Mouse (Mus musculus) heart, postnatal 10 days (tissue): ENCODE measurements around the gene Hspa12a. TPM values are rescaled to one million over a fixed set of nuclear protein-coding genes. Genes with fewer than 3 reads are reported as not detected.

Experiments
- DNase-seq, 2 experiments: peaks; one replicate each; pipeline ENCODE4 v3.0.0; 2021
- intact Hi-C: fragments of 180-260 bp; cut with DNase I; formaldehyde crosslinking; loops from one replicate; pipeline ENCODE4 v1.15.1; 2025
- total RNA-seq, 2 experiments: library from RNA; stranded (reverse); gene quantifications; 2 replicates each; pipeline ENCODE4 v1.2.3; 2021

Gene Hspa12a
- total RNA-seq, 2 experiments from 2014 or later: 26.2 to 29.8 TPM

DNA sequence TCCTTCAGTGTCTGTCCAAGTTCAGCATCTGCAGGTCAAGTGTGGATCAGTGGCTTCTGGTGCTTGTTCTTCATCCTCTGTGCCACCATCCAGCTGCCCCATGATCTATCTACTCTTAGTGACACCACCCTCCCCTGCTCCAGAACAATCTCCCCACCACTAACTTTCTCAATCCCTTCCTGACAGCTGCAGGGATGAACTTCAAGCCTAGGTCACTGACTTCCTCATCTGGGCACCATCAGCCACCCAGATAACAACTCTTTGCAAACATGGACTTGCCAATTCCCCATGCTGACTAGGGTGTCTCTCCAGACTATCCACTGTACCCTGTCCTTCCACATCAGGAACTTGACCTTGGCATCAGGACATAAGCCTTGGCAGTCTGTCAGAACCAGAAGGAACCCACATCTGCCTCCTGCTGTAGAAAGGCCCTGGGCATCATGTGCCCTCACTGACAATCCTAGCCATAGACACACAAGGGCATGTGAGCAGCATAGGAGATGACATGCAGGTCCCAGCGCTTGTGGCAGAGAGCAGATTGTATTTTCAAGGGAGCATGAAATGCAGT, 79.4 kb downstream of the Hspa12a start:
- intact Hi-C loops: loop anchor here (5.0 kb wide), 1 partner anchor 57 kb away; no protein-coding TSS in a partner anchor
- peak in 1 of 2 experiments; percentile 34 for DNase-seq

DNA sequence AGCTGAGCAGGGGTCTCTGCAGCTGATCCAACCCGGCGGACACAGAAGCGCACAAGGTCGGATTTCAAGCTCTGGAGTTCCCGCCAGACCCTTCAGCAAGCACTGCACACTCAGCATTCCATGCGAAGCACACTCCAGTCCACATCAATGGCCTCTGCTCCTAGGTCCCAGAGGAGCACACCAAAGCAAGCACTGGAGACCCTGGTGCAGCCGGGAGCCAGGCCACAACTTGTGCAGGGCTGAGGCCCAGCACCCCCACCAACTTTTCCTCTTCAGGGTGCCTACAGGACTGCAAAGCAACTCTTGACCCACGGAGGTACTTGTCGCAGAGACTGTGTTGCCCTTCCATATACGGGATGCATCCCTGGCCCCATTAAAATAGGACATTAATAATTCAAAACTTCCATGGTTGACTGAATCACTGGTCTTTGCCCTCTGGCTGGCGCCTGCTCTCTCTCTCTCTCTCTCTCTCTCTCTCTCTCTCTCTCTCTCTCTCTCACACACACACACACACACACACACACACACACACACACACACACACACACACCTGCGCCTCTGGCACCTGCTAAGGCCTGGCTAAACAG, 82.2 kb downstream of the Hspa12a start:
- intact Hi-C loops: loop anchor here (2.0 to 5.0 kb wide), 3 partner anchors 44 to 54 kb away; no protein-coding TSS in a partner anchor
- no peak for DNase-seq

DNA sequence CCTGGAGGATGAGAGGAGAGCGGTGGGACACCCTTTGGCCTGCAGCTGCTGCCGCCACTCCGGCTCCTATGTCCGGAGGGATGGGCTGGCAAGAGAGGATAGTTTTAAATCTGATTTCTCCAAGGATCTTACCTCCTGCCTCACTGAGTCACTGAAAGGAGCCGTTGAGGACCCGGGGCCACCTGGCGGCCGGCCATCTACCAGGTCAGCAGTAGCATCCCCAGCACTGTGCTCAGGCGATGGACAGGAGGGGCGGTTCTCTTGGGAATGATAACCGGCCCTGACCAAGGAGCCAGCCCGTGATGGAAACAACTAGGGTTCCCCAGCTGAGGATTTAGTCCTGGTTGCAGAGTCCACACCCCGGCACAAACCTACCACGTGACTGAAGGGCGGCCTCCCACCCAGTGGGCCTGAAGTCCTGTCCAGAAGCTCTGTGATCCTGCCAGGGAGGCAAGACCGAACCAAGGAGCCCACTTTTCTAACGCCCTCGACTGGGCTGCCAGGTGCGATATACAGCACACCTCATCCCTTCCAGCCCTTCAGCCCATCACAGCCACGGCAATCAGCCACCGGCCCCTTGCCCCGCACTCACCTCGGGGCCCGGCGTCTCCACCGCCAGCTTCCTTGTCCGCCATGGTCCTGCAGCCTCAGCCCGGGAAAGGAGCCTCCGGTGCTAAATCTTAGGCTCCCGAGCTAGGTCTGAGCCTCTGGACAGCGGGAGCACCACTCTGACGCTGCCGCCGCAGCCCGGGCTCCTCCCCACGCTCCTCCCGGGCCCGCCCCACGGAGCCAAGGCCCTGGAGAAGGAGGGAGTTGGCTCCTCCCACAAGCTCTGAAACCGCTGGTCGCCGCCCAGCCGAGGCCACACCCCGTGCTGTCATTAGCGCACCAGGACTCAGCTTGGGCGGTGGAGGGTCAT, 82.9 kb downstream of the Hspa12a start:
- peak; percentile 87 to 92 for DNase-seq
- intact Hi-C loops: loop anchor here (2.0 to 5.0 kb wide), 3 partner anchors 44 to 53 kb away; no protein-coding TSS in a partner anchor

DNA sequence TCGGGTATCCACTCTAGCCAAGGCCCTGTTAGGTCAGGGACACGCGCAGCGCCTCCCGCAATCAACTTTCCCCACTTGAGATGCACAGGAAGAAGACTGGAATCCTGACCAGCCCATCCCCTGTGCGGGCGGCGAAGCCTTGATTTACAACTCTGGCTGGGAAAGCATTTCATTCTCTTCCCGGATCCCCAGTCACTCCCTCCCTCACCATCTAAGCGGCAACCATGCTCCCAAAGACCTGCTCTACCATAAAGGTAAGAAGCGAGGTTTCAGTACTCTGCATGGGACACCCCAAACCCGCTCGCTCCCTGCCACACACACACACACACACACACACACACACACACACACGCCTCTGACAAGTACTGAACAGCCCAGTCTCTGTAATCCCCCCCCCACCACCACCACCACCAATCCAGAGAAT, 83.6 kb downstream of the Hspa12a start:
- intact Hi-C loops: loop anchor here (2.0 to 5.0 kb wide), 3 partner anchors 43 to 53 kb away; no protein-coding TSS in a partner anchor
- DNase-seq: peak in 1 of 2 experiments; percentile 24

DNA sequence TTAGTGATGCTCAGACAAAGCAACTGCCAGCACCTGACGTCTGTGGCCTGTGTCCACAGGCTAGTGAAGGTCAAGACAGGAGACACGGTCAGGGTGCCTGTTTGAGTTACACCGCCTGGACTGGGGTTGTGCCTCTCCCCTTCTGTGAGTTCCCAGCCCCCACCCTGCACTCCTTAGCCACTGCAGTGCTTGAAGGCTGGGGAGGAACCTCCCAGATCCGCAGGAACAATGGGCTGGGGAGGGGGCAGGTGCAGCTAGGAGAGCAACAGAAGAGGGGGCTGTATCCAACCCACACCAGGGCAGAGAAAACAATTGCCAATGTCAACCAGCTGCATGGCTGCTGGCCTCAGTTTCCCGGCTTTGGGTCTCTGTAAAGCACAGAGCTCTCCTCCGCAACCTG, 84.1 kb downstream of the Hspa12a start:
- intact Hi-C loops: no loop called here
- no peak for DNase-seq

DNA sequence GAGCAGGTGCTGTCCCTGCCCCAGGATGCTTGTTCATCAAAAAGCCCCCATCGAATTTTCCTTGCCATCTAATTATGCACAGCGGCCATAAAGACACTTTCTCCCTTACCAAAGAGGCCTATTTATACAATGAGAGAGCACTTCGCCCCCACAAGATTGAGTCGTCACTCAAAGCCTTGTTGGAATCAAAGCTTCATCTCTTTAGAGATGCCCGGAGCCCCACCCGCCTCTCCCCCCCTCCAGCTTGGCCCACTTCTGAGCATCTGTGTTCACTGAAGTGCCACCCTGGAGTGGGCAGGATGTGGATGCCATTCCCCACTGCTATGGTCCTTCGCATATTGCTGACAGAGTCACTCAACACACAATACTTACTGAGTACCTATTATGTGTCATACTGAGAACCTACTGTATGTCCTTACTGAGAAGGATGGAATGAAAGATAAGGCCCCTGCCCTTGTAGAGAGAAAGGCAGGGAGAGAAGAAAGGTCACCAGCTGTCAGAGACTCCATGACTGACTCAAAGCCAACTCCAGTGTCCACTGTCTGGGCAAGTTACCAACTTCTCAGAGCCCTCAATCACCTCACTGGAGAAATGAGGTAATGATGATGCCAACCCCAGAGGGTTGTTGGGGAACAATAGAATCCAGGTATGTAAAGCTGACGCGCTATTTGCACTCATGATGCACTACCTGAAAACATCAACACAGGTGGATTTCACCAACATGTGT, 87.2 kb downstream of the Hspa12a start:
- DNase-seq: peak in 1 of 2 experiments; percentile 49
- intact Hi-C loops: no loop called here

DNA sequence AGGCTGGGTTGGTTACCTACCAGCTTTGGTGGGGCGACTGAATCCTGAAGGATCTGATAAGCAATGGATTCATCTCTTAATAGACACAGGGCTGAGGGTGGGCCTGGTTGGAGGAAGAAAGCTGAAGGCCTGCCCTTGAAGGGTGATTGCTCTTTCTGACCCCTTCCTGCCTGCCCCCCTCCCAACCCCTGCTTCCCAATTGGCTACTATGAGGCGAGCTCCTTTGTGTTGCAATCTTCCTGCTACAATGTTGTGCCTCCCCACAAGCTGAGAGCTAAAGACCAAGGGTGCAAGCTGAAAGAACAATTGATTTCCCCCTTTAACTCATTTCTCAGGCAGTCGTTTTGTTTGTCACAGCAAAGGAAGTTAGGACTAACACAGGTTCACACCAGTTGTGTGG, 88.6 kb downstream of the Hspa12a start:
- no peak for DNase-seq
- intact Hi-C loops: no loop called here

DNA sequence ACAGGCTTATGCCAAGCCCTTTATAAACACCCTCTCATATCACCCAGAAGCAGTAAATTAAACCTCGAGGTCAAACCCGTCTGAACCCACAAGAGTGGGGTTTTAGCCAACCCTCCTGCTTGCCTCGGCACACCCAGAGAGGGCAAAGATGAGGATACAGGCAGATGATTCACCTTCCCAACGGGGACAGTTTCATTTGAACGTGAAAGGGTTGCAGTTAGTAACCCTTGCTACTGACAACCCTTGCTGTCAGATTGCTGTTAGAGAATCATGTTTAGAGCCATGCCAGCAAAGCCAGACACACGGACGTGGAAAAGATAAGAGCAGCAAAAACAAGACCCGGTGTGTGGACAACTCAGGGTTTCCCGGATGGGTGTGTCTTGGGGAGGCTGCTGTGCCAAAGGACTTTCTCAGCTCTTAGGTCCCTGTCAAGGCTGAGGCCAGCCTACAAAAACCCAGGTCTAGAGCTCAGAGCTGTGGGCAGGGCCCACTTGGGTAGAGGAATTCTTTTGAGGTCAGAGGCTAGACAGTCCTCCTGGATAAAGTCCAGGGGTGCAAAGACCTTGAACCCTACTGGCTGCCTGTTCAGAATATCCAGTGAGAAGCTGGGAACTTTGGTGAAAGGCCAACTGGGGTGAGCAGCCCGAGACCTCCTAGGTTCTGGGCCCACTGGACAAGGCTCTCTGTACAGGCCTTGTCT, 90.3 kb downstream of the Hspa12a start:
- no peak for DNase-seq
- intact Hi-C loops: no loop called here

DNA sequence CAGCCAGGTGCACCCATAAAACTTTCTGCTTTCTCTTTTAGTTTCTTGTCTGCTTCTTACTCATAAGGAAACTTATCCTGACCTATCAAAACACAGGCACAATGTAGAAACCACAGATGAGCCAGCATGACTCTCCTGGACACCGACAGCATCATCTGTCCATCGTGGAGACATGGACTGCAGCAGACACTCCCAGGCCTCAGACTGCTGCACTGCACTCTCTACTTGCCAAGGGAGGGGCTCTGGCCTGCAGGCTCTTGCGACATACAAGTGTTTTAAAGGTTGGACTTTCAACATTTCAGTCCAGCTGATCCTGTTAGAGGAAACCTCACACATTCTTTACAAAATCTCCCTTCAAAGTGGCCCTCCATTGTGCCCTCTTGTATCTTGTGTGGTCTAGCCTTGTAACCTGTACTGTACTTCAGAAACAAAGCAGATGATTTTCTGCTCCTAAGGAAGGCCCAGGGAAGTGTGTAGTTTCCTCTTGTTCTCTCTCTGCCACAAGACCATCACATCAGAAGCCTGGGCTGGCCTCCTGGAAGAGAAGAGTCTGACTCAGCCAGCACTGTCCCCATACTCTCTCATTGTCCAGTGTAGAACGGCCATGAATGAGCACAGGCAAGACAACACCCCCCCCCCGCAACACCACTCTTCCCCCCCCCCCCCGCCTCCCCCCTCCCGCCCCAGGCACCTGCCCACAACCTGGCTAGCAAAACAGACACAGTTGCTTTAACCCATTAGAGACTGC, 92.6 kb downstream of the Hspa12a start:
- no peak for DNase-seq
- intact Hi-C loops: no loop called here

DNA sequence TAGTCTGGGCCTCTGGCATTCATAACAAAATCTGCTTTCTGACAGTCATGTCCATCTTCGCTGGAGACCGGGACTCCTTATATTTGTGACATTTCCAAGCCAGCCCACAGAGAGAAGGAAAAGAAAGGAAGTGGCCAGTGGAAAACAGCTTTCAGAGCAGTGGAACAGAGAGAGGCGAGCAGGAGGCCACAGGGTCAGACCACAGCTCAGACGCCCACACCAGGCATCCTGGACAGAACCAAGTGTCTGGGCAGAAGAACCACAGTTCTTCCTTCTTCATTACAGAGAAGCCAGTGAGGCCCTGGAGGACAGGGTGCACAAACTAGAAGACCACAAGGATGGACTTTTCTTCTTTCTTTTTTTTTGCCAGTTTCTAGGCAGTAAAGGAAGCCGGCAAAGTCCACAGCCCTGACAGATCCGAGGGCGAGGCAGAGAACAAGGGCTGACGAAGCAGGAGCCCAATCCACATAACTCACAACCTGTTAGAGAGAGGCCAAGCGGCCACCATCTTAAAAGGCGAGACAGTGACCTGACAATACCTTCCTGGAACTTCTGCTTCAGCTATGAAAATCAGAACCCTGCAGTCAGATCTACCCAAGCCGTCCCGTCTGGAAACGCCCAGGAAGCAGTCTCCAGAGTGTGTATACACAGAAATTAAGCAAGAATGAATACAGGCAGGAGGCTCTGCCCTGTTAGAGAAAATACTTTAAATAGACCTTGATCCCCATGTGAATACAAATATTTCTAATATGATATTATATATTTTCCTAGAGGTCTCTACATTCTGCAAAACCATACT, 93.9 kb downstream of the Hspa12a start:
- intact Hi-C loops: no loop called here
- DNase-seq: no peak

DNA sequence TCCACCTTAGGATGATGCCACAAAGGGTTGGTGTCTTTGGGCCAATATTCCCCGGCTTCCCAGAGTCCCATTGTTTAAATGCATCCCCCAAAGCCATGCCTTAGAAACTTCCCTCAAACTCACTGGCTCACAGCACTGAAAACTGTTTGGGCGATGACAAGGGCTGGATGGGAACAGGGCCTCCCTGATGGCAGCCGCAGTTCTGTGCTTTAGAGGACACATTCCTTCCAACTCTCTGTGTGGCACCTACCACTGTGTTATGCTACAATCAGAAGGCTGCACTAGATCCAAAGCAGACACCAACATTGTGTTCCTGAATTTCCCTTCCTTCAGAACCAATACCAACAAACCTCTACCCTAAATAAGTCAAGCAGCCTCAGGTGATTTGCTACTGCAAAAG, 99.8 kb downstream of the Hspa12a start:
- no peak for DNase-seq
- intact Hi-C loops: no loop called here

DNA sequence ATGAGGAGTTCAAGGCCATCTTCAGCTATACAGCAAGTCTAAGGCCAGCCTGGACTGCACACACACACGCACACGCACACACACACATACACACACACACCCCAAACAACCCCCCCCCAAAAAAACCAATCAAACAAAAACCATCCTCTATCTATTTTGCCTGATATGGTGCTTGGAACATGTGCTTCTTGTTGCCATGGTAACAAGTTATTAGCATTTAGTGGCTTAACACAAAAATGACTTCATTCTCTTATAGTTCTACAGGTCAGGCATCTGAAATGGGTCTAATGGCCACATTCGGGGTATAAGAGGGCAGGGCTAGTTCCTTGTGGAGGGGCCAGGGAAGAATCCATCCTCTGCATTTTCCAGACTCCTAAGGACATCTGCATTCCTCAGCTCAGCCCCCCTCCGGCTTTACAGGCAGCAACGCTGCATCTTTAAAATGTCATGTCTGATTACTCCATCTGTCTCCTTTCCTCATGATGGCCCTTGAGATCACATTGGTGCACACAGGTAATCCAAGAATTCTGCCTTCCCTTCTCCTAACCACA, 102.7 kb downstream of the Hspa12a start:
- intact Hi-C loops: no loop called here
- DNase-seq: no peak

DNA sequence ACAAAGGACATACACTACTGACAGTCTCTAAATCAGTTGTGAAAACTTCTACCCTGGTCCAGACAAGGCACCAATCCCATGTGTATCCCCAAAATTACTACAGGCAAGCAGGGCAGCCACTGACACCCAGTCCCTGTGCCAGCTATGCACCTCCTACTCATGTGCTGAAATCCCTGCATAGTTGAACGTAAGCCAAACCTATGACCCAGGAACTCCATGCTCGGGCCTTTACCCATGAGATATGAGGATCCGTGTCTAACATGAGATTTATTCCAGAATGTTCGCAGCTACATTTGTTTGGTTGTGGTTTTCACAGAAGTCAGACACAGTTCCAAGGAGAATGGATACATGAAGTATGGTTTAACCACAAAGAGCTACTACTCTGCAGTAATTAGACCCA, 103.6 kb downstream of the Hspa12a start:
- DNase-seq: peak; percentile 60 to 62
- intact Hi-C loops: no loop called here

DNA sequence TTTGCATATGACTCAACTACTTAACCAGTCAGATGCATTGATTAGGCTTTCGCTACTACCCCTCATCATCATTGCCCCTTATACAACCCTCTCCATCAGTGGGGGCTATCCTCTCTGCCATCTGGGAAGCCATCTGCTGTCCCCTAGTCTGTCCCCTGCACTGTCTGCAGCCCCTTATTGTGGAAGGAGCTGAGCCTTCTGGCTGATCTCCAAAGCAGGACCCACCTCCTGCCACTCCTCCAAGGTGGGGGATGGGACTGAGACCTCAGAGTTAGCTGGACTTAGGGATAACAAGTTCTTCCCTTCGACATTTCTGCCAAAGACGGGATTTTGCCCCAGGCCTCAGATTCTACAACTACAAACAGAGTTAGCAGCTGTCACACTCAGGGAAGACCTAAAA, 104.1 kb downstream of the Hspa12a start:
- intact Hi-C loops: no loop called here
- DNase-seq: no peak

DNA sequence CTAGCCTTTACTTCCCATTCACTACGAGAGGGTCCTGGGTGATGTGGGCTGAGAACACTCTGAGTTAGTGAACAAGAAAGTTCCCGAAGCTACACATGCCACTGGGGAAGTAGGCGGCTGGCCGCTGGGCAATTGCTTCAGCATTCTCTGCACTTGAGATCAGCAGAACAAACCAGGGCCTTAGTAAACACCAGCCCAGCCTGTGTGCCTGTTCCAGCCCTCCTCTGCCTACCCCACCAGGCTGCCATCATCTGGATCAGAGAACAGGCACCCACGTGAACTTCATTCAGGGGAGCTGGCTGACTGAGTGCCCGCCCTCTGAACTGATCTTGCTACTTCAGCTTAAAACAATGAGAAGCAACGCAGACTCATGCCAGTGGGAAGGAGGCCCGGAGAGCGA, 104.7 kb downstream of the Hspa12a start:
- peak; percentile 29 to 41 for DNase-seq
- intact Hi-C loops: no loop called here

DNA sequence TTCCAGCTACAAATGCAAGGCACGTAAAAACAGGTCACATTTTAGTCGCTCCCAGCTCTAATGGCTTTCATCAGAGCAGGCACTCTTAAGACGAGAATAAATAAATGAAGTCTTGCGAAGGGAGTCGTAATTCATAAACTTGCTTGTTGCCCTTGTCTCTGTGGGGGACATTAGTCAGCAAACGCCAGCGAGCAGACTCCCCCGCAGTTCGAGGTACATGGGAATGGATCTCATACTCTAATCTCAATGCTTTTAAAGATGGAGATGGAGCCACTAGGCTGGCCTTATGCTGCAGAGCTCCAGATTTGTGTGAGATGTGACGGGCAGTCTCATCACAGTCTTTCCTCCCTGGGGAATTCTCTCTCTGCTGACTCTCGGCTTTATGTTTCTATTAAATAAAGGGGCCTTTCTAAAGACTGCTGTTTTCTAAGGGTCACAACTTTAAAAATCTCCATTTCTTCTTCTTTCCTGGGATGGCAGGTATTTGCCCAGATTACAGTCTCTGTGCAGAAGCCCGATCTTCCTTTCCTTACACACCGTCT, 109.7 kb downstream of the Hspa12a start:
- no peak for DNase-seq
- intact Hi-C loops: no loop called here

DNA sequence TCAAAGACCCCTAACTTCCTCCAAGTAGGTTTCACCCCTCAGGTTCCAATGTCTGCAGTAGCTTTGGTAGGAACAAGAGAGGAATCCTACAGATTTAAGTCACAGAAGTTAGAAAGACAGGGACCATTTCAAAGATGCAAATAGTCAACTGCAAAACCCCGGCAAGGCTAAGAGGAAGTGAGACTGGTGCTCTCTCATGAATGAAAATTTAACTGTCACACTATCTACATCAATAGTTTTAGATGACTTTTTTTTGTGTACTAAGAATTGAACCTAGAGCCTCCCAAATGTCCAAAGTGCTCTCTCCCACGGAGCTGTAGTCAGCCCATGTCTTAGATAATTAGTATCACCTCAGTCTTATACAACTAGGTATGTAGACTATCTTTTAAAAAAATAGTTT, 110.5 kb downstream of the Hspa12a start:
- intact Hi-C loops: no loop called here
- DNase-seq: no peak

DNA sequence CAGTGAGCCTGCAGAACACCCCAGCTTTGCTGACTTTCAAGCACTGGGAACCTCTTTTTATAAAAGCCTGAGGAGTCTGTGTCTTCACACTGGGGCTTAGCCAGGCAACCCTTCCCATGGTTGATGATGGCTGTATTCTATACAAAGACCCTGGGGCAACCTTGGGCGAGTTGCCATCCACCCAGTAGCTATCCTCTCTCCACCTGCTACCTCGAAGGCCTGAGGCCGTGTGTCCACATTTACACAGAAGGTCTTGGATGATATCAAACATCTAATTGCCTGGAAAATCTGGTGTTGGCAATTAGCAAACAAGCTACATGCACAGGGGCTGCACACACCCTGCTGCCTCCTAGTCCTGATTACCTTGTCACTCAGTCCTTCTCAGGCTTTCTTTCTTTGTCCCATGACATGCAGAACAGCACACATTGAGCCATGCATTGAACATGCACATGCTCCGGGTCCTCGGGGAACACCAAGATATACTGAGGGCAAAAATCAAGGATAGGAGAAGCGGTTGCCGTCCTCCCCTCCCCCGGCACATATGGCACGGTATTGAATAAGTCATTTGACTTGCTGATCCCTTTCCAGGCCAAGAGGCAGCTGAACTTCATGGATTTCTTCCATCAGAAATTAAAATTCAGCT, 112.1 kb downstream of the Hspa12a start:
- no peak for DNase-seq
- intact Hi-C loops: no loop called here
